Mouse (Mus musculus): Measurements from ENCODE around the gene Cntnap5a. TPM values are rescaled to one million over a fixed set of nuclear protein-coding genes. Genes with fewer than 3 reads are reported as not detected.

Cntnap5a gene
- polyA plus RNA-seq, 2 experiments, result not detected

DNA sequence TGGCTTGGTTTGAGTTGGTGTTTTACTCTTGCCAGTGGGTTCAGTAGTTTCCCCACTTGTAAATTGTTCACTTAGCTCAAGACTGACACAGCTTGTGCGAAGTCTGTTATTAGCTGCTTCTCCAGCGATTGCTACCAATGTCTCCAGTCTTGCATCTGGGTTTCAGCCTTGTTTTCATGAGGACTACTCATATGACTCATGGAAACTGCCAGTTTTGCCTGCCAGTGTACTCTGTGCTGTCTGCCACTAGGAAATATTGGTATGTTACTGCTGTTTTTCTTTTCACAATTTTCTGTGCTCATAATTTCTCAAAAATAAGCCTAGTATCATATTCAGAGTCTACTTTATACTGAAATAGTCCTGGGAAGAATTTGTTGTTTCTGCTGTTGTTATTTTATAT, 272.0 kb downstream of the Cntnap5a start:
- Histone ChIP-seq H3K36me3 (replicated peaks; ENCODE audit: control insufficient read depth, insufficient read depth, low read depth) (no peaks in the 10 kb centered on the region), H3K4me3 (ENCODE audit: insufficient read depth in 1 of 2, low read depth in 2 of 2, low read length in 2 of 2) (no peak overlapping the region), H3K9ac (replicated peaks) (no peak overlapping the region), H3K27me3 (ENCODE audit: control insufficient read depth, insufficient read depth, low read length) (no peaks in the 10 kb centered on the region), H3K27ac (no peak overlapping the region), H3K9me3 (ENCODE audit: control insufficient read depth, low read length) (no peaks in the 10 kb centered on the region), H3K4me1 (replicated peaks; ENCODE audit: control insufficient read depth in 2 of 2, insufficient read depth in 2 of 2, low read length in 1 of 2) (no peaks in the 10 kb centered on the region), H3K4me2 (ENCODE audit: low read depth) (no peak overlapping the region)
- ATAC-seq (ENCODE audit: insufficient read depth) (no peak), DNase-seq (ENCODE audit: low read depth in 3 of 3, low spot score in 3 of 3) (no peak)
- TF ChIP-seq EP300 (IDR thresholded peaks at IDR 0.05; ENCODE audit: low read depth), result no peak
- TF ChIP-seq CTCF (IDR thresholded peaks at IDR 0.05; ENCODE audit: low read depth), result no peak
- 75% methylated on average over 2 of the region's 2 CpGs for WGBS (ENCODE audit: insufficient replicate concordance)

DNA sequence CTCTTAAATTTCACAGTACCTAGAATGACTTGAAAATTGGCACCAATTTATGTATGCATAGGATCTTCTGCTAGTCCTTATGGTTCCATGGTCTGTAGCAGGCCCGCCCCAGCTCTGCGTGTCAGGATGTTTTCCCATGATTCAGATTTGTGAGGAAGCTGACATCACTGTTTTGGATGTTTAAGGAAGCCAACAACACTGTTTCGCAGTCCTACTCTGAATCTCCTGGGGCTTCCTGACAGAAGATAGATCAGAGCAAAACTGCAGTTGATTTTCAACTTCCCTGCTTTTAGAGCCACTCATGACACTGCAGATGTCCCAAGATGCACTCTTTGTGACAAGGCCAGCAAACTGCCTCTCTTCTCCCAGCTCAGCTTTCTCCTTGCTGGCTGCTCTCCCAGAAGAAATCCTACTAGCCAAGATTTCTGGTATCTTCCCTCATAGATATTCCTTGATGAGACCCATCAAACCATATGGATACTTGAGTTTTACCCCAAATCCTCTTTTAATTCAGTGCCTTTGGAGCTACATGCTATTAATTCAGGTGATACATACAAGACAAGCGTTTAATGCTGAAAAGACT, 280.5 kb downstream of the Cntnap5a start:
- Histone ChIP-seq H3K4me2 (ENCODE audit: low read depth) (no peak overlapping the region), H3K27me3 (ENCODE audit: control insufficient read depth, insufficient read depth, low read length) (no peaks in the 10 kb centered on the region), H3K4me1 (replicated peaks; ENCODE audit: control insufficient read depth in 2 of 2, insufficient read depth in 2 of 2, low read length in 1 of 2) (no peaks in the 10 kb centered on the region), H3K36me3 (replicated peaks; ENCODE audit: control insufficient read depth, insufficient read depth, low read depth) (no peaks in the 10 kb centered on the region), H3K9me3 (ENCODE audit: control insufficient read depth, low read length) (no peaks in the 10 kb centered on the region), H3K27ac (no peak overlapping the region), H3K4me3 (ENCODE audit: insufficient read depth in 1 of 2, low read depth in 2 of 2, low read length in 2 of 2) (no peak overlapping the region), H3K9ac (replicated peaks) (no peak overlapping the region)
- ATAC-seq (ENCODE audit: insufficient read depth) (no peak), DNase-seq (ENCODE audit: low read depth in 3 of 3, low spot score in 3 of 3) (no peak)
- TF ChIP-seq EP300 (IDR thresholded peaks at IDR 0.05; ENCODE audit: low read depth) (no peak), CTCF (IDR thresholded peaks at IDR 0.05; ENCODE audit: low read depth) (no peak)
- 45% methylated on average over 4 of the region's 4 CpGs for WGBS (ENCODE audit: insufficient replicate concordance)

DNA sequence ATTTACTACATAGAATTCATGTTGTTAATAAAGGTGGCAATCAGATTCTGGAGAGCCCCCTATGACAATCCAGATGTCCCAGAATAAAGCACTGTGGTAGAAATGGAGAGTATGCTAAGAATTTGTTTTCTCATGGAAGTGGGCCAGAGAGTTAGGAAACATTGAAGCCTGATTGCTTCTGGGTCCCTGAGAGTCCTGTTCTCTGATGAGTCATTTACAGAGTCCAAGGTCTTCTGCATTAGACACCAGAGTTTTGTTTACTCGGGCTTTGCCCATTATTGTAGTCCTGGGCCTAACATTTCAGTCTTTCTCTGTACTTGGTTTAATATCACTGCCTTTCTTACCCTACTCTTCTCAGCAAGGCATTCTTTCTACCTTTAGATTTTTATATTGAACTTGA, 305.6 kb downstream of the Cntnap5a start:
- H3K27ac ChIP-seq, result no peak overlapping the region
- no peaks in the 10 kb centered on the region for H3K4me1 ChIP-seq (replicated peaks; ENCODE audit: control insufficient read depth in 2 of 2, insufficient read depth in 2 of 2, low read length in 1 of 2)
- no peak overlapping the region for H3K4me3 ChIP-seq (ENCODE audit: insufficient read depth in 1 of 2, low read depth in 2 of 2, low read length in 2 of 2)
- H3K27me3 ChIP-seq (ENCODE audit: control insufficient read depth, insufficient read depth, low read length), result no peaks in the 10 kb centered on the region
- no peak overlapping the region for H3K4me2 ChIP-seq (ENCODE audit: low read depth)
- ATAC-seq (ENCODE audit: insufficient read depth) (no peak), DNase-seq (ENCODE audit: low read depth in 3 of 3, low spot score in 3 of 3) (peak in 1 of 3 experiments; percentile 0)
- no peak overlapping the region for H3K9ac ChIP-seq (replicated peaks)
- H3K9me3 ChIP-seq (ENCODE audit: control insufficient read depth, low read length), result no peaks in the 10 kb centered on the region
- 41% methylated on average over 1 of the region's 1 CpGs for WGBS (ENCODE audit: insufficient replicate concordance)
- no peak for TF ChIP-seq CTCF (IDR thresholded peaks at IDR 0.05; ENCODE audit: low read depth)
- TF ChIP-seq EP300 (IDR thresholded peaks at IDR 0.05; ENCODE audit: low read depth), result no peak
- H3K36me3 ChIP-seq (replicated peaks; ENCODE audit: control insufficient read depth, insufficient read depth, low read depth), result no peaks in the 10 kb centered on the region

- H3K36me3 ChIP-seq (replicated peaks; ENCODE audit: control insufficient read depth, insufficient read depth, low read depth), result no peaks in the 10 kb centered on the region
- no peak overlapping the region for H3K9ac ChIP-seq (replicated peaks)
- H3K27ac ChIP-seq, result no peak overlapping the region
- H3K4me2 ChIP-seq (ENCODE audit: low read depth), result no peak overlapping the region
- no peaks in the 10 kb centered on the region for H3K4me1 ChIP-seq (replicated peaks; ENCODE audit: control insufficient read depth in 2 of 2, insufficient read depth in 2 of 2, low read length in 1 of 2)
- DNase-seq (ENCODE audit: low read depth in 3 of 3, low spot score in 3 of 3) (no peak), ATAC-seq (ENCODE audit: insufficient read depth) (no peak)
- WGBS (ENCODE audit: insufficient replicate concordance), result 54% methylated on average over 2 of the region's 2 CpGs
- TF ChIP-seq EP300 (IDR thresholded peaks at IDR 0.05; ENCODE audit: low read depth) (no peak), CTCF (IDR thresholded peaks at IDR 0.05; ENCODE audit: low read depth) (no peak)
- no peaks in the 10 kb centered on the region for H3K27me3 ChIP-seq (ENCODE audit: control insufficient read depth, insufficient read depth, low read length)
- H3K4me3 ChIP-seq (ENCODE audit: insufficient read depth in 1 of 2, low read depth in 2 of 2, low read length in 2 of 2), result no peak overlapping the region
- H3K9me3 ChIP-seq (ENCODE audit: control insufficient read depth, low read length), result no peaks in the 10 kb centered on the region
Measured at GRCm38 (mm10) chr1:116015768-116016167, 331.2 kb downstream of the Cntnap5a start.

- Histone ChIP-seq H3K9me3 (ENCODE audit: control insufficient read depth, low read length) (no peaks in the 10 kb centered on the region), H3K27me3 (ENCODE audit: control insufficient read depth, insufficient read depth, low read length) (no peaks in the 10 kb centered on the region), H3K4me3 (ENCODE audit: insufficient read depth in 1 of 2, low read depth in 2 of 2, low read length in 2 of 2) (no peak overlapping the region), H3K36me3 (replicated peaks; ENCODE audit: control insufficient read depth, insufficient read depth, low read depth) (no peaks in the 10 kb centered on the region), H3K9ac (replicated peaks) (no peak overlapping the region), H3K4me2 (ENCODE audit: low read depth) (no peak overlapping the region), H3K4me1 (replicated peaks; ENCODE audit: control insufficient read depth in 2 of 2, insufficient read depth in 2 of 2, low read length in 1 of 2) (no peaks in the 10 kb centered on the region), H3K27ac (no peak overlapping the region)
- 40% methylated on average over 1 of the region's 1 CpGs for WGBS (ENCODE audit: insufficient replicate concordance)
- TF ChIP-seq CTCF (IDR thresholded peaks at IDR 0.05; ENCODE audit: low read depth) (no peak), EP300 (IDR thresholded peaks at IDR 0.05; ENCODE audit: low read depth) (no peak)
- DNase-seq (ENCODE audit: low read depth in 3 of 3, low spot score in 3 of 3) (no peak), ATAC-seq (ENCODE audit: insufficient read depth) (no peak)
Measured at GRCm38 (mm10) chr1:116029653-116030052, 345.1 kb downstream of the Cntnap5a start.
